Mouse (Mus musculus) brain, adult 2 months (tissue): ENCODE measurements at regions not wholly inside any gene's neighbourhood (a gene's known extent, or its start where the extent isn't known, plus 50 kb on each side); places are given as distances from the start of the nearest gene placed in this dataset.

ENCODE experiments used
- DNase-seq: peaks from one replicate; pipeline ENCODE4 v3.0.0; 2011; ENCODE audit warnings: low read depth, low spot score

- no peak for DNase-seq
Observed at GRCm38 (mm10) chr5:118380052-118380421, 135.0 kb downstream of the 2410131K14Rik start.

DNA sequence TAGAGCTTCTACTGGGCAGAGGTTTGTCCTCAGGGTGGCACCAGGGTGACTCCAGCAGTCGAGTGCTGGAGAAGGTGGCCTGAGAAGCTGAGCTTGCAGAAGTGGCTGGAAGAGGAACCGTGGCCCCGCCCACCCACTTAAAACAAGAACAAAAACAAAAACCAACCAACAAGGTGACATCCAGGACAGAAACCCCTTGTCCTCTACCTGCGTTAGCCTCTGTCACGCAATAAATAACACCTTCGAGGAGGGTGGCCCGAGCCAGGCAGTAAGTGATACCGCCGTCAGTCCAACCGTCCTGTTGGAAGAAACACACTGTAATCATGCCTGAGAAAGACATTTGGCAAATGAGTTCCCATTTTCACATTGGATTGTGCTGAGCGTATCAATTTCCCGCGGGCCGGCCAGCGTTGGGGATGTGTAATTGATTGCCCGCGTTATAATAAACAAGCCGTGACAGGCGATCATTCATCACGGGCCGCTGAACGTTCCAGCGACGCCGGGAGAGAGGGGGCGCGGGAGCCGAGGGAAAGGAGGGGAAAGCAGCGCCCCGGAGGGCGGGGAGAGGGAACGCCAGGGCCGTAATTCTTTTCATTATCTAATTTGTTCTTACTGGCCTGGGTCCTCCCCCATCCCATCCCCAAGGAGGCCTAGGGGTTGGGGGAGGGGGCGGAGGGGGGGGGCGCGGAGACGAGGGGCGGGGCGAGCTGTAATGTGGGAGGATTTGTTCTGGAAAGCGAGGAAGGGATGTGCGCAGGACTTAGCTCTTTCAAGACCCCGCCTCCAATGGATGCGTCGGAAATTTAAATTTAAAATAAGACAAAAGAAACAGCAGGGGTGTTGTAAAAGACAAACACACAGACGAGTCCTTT is 135.6 kb downstream of the 2410131K14Rik start:
- DNase-seq = peak; percentile 69

GRCm38 (mm10) chr5:118381294-118381675 is 136.3 kb downstream of the 2410131K14Rik start:
- DNase-seq = peak; percentile 65

- peak; percentile 41 for DNase-seq
Observed at GRCm38 (mm10) chr5:118386126-118386525, 141.1 kb downstream of the 2410131K14Rik start.

DNA sequence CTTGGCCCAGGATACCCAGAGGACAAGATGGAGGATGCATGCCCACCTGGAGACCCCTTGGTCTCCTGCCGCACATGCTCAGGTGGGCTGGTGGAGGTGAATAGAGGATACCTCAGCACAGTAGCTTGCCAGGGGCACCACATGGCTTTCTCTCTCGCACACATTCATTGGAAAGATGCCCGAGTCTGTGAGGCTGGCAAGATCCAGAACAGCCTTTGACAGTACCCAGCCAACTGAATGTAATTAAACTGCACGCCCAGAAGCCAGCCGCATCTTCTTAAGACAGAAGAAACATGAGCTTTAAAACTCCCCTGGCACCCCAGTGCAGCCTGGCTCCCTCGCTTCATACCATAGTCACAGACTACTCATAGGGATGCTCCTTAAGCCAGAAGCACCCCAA is 143.4 kb downstream of the 2410131K14Rik start:
- peak; percentile 81 for DNase-seq

DNA sequence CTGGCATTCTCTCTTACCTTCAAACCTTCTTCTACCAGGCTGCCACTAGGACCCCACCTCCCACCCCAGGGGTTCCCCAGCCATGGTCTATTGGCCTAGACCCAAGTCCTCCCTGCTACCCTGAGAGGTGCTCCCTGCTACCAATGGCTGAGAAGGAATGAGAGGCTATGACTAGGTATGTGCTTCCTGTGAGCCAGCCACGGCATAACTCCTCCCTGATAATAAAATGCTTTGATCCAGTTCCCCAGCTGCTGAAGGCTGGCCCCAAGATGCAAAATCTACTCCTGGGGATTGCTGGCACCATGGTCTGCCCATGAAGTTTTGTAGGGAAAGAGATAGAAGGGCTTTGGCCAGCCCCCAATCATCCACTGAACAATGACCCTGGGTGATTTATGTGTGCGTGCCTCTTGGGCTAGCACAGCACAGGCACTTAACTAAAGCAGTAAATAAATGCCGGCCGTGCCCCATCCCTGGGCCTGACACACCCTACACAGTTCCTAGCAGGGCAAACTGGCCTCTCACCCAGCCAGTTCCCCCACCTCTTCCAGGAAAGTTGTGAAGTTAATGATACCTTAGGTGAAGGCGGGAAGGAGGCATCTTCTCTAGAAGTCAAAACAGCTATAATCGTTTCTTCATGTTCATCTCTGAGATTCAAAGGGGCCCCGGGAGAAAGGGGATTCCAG is 145.8 kb downstream of the 2410131K14Rik start:
- DNase-seq = no peak

DNA sequence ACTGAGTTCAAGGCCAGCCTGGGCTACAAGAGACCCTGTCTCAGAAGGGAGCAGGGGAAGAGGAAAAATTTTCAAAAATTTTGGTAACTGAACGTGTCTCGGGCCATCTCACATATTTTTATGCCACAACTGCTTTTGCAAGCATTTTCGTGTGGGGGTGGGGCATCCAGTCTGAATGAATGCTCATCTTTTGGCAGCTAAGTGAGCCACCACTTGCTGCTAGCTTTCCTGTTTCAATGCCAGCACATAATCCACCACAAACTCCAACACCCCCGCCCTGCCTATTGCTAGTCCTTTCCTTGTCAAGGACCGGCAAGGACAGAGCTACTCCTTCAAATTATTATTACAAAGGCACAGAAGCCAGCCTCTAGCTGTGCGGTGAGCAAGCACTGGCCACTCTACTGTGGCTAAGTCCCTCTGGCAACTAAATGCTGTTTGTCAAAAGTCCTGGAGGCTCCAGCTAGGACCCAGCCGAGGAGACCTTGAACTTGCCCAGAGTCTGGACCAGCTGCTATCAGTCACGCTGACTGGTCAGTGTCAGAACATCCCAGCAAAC is 148.0 kb downstream of the 2410131K14Rik start:
- DNase-seq = peak; percentile 53

GRCm38 (mm10) chr5:118394051-118394450 is 149.0 kb downstream of the 2410131K14Rik start:
- no peak for DNase-seq

GRCm38 (mm10) chr5:118396004-118396725 is 151.1 kb downstream of the 2410131K14Rik start:
- peak; percentile 43 for DNase-seq

GRCm38 (mm10) chr5:118400926-118401325 is 155.9 kb downstream of the 2410131K14Rik start:
- no peak for DNase-seq

- DNase-seq = no peak
Observed at GRCm38 (mm10) chr5:118404398-118404797, 156.1 kb upstream of the Med13l start.

GRCm38 (mm10) chr5:118405421-118405820 is 155.1 kb upstream of the Med13l start:
- no peak for DNase-seq

GRCm38 (mm10) chr5:118407451-118407850 is 153.0 kb upstream of the Med13l start:
- DNase-seq = no peak

- no peak for DNase-seq
Observed at GRCm38 (mm10) chr5:118407973-118408372, 152.5 kb upstream of the Med13l start.

- DNase-seq = no peak
Observed at GRCm38 (mm10) chr5:118408826-118409225, 151.7 kb upstream of the Med13l start.

GRCm38 (mm10) chr5:118413428-118414282 is 146.8 kb upstream of the Med13l start:
- DNase-seq = peak; percentile 98

DNA sequence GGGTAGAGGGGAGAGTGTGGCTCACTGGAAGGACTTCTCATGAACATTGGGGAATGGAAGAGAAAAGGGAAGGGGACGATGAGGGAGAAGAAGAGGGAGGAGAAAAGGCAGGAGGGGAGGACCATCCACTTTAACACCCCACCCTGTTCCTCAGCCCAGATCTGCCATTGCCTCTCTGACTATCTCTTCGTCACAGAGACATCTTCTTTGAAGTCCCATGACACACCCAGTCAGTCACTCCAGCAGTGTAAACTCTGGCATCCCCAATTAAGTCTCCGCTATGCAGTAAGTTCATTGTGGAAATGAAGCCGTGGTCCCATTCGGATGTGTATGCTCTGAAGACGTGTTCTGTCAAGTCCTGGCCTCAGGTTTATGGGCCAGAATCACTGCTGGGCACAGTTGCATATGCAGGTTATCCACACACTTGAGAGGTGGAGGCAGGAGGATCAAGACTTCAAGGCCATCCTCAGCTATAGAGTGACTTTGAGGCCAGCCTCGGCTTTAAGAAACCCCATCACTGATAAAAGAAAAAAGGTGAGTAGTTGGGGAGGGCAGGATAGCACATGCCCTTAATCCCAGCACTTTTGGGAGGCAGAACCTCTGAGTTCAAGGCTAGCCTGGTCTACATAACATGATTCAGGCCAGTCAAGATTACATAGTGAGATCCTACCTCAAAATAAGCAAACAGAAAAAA is 141.0 kb upstream of the Med13l start:
- DNase-seq = no peak

DNA sequence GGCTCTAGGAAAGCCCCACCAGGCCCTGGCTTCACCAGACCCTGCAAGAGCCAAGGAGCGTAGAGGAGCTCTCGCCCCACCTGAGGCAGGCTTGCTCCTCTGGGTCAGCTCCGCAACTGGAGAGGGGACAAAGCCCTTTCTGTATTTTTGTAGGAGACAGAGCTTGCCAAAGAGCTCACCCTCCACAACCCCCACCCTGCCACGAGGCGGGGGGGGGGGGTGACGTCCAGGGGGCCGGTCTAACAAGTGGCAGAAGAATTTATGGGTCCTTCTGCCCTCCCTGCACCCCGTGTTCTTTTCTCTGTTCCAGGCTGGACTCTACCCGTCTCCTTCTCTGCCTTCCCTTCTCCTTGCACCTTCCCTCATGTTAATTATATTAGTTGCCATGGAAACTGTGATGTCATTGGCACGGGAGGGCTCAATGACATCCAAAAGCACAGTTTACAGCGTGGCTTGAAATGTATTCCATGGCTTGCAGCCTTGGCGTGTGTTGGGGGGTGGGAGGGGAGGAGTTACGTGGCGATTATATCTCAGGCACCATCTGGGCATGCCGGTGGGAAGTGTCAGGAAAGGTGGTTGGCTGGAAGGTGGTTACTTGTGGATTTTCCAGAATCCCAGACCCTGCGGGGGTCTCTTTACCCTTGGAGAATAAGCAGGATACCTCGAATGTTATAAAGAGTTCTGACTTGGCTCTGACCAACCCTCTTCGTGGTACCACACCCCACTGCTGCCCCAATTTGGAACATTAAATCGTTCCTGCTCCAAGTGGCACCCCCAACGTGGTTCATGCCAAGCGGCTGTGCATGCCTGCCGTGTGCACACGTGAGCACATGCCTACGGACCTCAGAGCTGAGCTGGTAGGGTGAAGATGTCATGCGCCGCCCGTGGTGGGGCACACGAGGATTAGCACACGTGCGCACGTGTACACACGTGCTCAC is 138.3 kb upstream of the Med13l start:
- DNase-seq = peak; percentile 92

DNA sequence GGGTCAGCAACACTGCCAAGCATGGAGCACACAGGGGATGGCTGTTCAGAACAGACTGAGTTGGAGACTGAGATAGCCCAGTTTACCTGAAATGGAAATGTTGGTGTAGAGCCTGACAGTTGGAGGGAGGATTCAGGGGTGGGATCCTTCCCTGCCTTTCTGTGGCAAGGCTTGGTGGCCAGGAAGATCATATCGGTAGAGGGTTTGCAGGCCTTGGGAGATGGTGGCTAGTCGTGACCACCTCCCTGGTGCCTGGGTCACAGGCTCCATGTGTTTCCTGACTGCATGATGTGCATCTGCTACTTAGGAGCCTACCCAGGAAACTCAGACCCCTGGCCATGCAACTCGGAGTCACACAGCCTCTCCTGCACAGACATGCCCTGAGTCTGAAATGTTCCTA is 136.3 kb upstream of the Med13l start:
- no peak for DNase-seq
